Mouse (Mus musculus): Measurements from ENCODE around the gene Plscr1.

Plscr1 gene

GRCm38 (mm10) chr9:92249447-92249852 is at the start of gene Plscr1:
Gene Plscr1 (plus strand): TSS chr9:92249750.
- DNase-seq: no peak

- no peak for DNase-seq
Observed at GRCm38 (mm10) chr9:92204397-92204796, 45.2 kb upstream of the Plscr1 start.

- DNase-seq: peak in 1 of 2 experiments; percentile 8
Observed at GRCm38 (mm10) chr9:92207307-92207706, 42.2 kb upstream of the Plscr1 start.

GRCm38 (mm10) chr9:92207757-92208156 is 41.8 kb upstream of the Plscr1 start:
- DNase-seq: no peak

GRCm38 (mm10) chr9:92209850-92210249 is 39.7 kb upstream of the Plscr1 start:
- no peak for DNase-seq

- no peak for DNase-seq
Observed at GRCm38 (mm10) chr9:92210386-92210967, 39.1 kb upstream of the Plscr1 start.

GRCm38 (mm10) chr9:92211048-92211447 is 38.5 kb upstream of the Plscr1 start:
- no peak for DNase-seq

GRCm38 (mm10) chr9:92217484-92217883 is 32.1 kb upstream of the Plscr1 start:
- no peak for DNase-seq

- DNase-seq: no peak
Observed at GRCm38 (mm10) chr9:92217896-92218295, 31.7 kb upstream of the Plscr1 start.

GRCm38 (mm10) chr9:92220151-92220550 is 29.4 kb upstream of the Plscr1 start:
- no peak for DNase-seq

- DNase-seq: no peak
Observed at GRCm38 (mm10) chr9:92221480-92221879, 28.1 kb upstream of the Plscr1 start.

GRCm38 (mm10) chr9:92224598-92225231 is 24.8 kb upstream of the Plscr1 start:
- no peak for DNase-seq

GRCm38 (mm10) chr9:92226127-92226655 is 23.4 kb upstream of the Plscr1 start:
- no peak for DNase-seq

GRCm38 (mm10) chr9:92226795-92227194 is 22.8 kb upstream of the Plscr1 start:
- no peak for DNase-seq

- no peak for DNase-seq
Observed at GRCm38 (mm10) chr9:92228867-92229832, 20.4 kb upstream of the Plscr1 start.

- no peak for DNase-seq
Observed at GRCm38 (mm10) chr9:92229833-92230205, 19.7 kb upstream of the Plscr1 start.

GRCm38 (mm10) chr9:92234901-92235458 is 14.6 kb upstream of the Plscr1 start:
- DNase-seq: no peak

- DNase-seq: no peak
Observed at GRCm38 (mm10) chr9:92248773-92249446, 640 bp upstream of the Plscr1 start.

- peak; percentile 22 to 28 for DNase-seq
Observed at GRCm38 (mm10) chr9:92249987-92250772, 630 bp downstream of the Plscr1 start.

- DNase-seq: no peak
Observed at GRCm38 (mm10) chr9:92252718-92253117, 3.2 kb downstream of the Plscr1 start.

GRCm38 (mm10) chr9:92253585-92254321 is 4.2 kb downstream of the Plscr1 start:
- DNase-seq: no peak
